22 mouse cellular contexts compared by ENCODE assay signal in genomic region chr15:84538974-84539588, GRCm38 (mm10). TPM values are rescaled to one million over a fixed set of nuclear protein-coding genes. Genes with fewer than 3 reads are reported as not detected.
DNase-seq lines count a peak whose midpoint lies in the region; ATAC-seq and TF ChIP-seq lines count a peak whose summit lies in the region.
"Had no signal": no experiment of that assay in that cellular context is flagged by ENCODE, and none has a peak within 500 bp of the region (broad histone marks: within the 10 kb centered on the region; RNA-seq: fewer than 3 reads in every experiment).

No protein-coding gene starts in this region.

- no peak overlapping the region for H3K4me3 ChIP-seq in lung, embryonic 14.5 days (ENCODE audit: low read depth, low read length)
- no peak overlapping the region for H3K4me3 ChIP-seq in stomach, embryonic 14.5 days (ENCODE audit: low read depth, low read length)
- H3K4me3 ChIP-seq: forebrain, embryonic 15.5 days; heart, adult 2 months; megakaryocyte, embryonic 14.5 days had no signal

- no peaks in the 10 kb centered on the region for H3K4me1 ChIP-seq in lung, embryonic 14.5 days (ENCODE audit: insufficient read depth)
- H3K4me1 ChIP-seq in stomach, embryonic 14.5 days (ENCODE audit: control insufficient read depth, insufficient read depth, low read length), result no peaks in the 10 kb centered on the region
- H3K4me1 ChIP-seq: forebrain, embryonic 15.5 days; megakaryocyte, embryonic 14.5 days had no signal

- WGBS in lung, embryonic 14.5 days, result 55% methylated on average over 15 of the region's 15 CpGs
- 58% methylated on average over 15 of the region's 15 CpGs for WGBS in stomach, embryonic 14.5 days

- H3K4me2 ChIP-seq in lung, embryonic 14.5 days, result peak overlapping the region; percentile 10; the same call in 1 of the 2 replicates
- no peak overlapping the region for H3K4me2 ChIP-seq in stomach, embryonic 14.5 days (replicated peaks; ENCODE audit: low read depth, low read length)
- H3K4me2 ChIP-seq: forebrain, embryonic 15.5 days; hindbrain, embryonic 14.5 days; liver, embryonic 11.5 days had no signal

- peak; percentile 66 for ATAC-seq in lung, embryonic 14.5 days (ENCODE audit: insufficient read depth)
- peak; percentile 90 for ATAC-seq in stomach, embryonic 14.5 days (ENCODE audit: insufficient number of reproducible peaks, insufficient read depth, low FRiP score, low read depth)
- ATAC-seq in inflammation-experienced regulatory T-cells, adult 6 months, result no peak
- ATAC-seq: forebrain, embryonic 15.5 days had no signal

- peak; percentile 54 for DNase-seq in lung, embryonic 14.5 days
- DNase-seq in lung, postnatal 36 days, result no peak
- peak; percentile 19 for DNase-seq in urinary bladder, postnatal 25 days (ENCODE audit: low spot score)
- no peak for DNase-seq in urinary bladder, adult 2 months (ENCODE audit: low spot score)
- DNase-seq in adrenal gland, postnatal 25 days, result no peak
- DNase-seq: adrenal gland, adult 2 months; cerebellum, adult 9-11 months; gastrocnemius, postnatal 25 days; heart, adult 2 months; heart, postnatal 36 days; kidney, adult 2 months; kidney, postnatal 36 days; left cerebral cortex, postnatal 4 days; lung, adult 18-20 months; right cerebral cortex, postnatal 25 days; thymus, postnatal 36 days had no signal

- H3K9me3 ChIP-seq in lung, embryonic 14.5 days (ENCODE audit: low read depth, low read length), result 0 out of 2 replicates have a peak, but pooled peaks cover 5% of the 10 kb centered on the region
- no peaks in the 10 kb centered on the region for H3K9me3 ChIP-seq in stomach, embryonic 14.5 days (ENCODE audit: control insufficient read depth, low read depth, low read length)
- H3K9me3 ChIP-seq: forebrain, embryonic 15.5 days had no signal

- no peak overlapping the region for H3K9ac ChIP-seq in lung, embryonic 14.5 days
- H3K9ac ChIP-seq in stomach, embryonic 14.5 days (replicated peaks; ENCODE audit: low read depth, low read length), result no peak overlapping the region
- H3K9ac ChIP-seq: forebrain, embryonic 15.5 days; hindbrain, embryonic 14.5 days had no signal

- no peaks in the 10 kb centered on the region for H3K27me3 ChIP-seq in lung, embryonic 14.5 days (ENCODE audit: insufficient read depth, low read length)
- H3K27me3 ChIP-seq in stomach, embryonic 14.5 days (ENCODE audit: control insufficient read depth, insufficient read depth, low read length), result no peaks in the 10 kb centered on the region
- H3K27me3 ChIP-seq: forebrain, embryonic 15.5 days had no signal

- TF ChIP-seq CTCF in lung, embryonic 14.5 days (IDR thresholded peaks at IDR 0.05; ENCODE audit: low read depth), result no peak

- H3K36me3 ChIP-seq in lung, embryonic 14.5 days (ENCODE audit: insufficient read depth), result no peaks in the 10 kb centered on the region
- no peaks in the 10 kb centered on the region for H3K36me3 ChIP-seq in stomach, embryonic 14.5 days (ENCODE audit: control insufficient read depth, insufficient read depth, low read length)
- H3K36me3 ChIP-seq: forebrain, embryonic 15.5 days had no signal

- H3K27ac ChIP-seq in lung, embryonic 14.5 days (ENCODE audit: low read depth), result peak overlapping the region; percentile 36; the same call in 1 of the 2 replicates
- H3K27ac ChIP-seq in stomach, embryonic 14.5 days (ENCODE audit: low read length), result no peak overlapping the region
- H3K27ac ChIP-seq: forebrain, embryonic 15.5 days; heart, adult 2 months; hindbrain, embryonic 14.5 days had no signal

RNA-seq across cellular contexts. Expression of gene Rtl6, which starts 18.5 kb away (rescaled TPM):
- 8.6 and 8.7 TPM in 2 replicates for polyA plus RNA-seq in lung, embryonic 14.5 days (2014; fragmentation: Nextera tagmentation; extraction: Ambion mirVana)
- 7.4 and 11.5 TPM in 2 replicates for polyA plus RNA-seq in urinary bladder, adult 2 months (2012; rRNA removed)
- 8.4 and 8.6 TPM in 2 replicates for polyA plus RNA-seq in stomach, embryonic 14.5 days (2014; fragmentation: Nextera tagmentation; extraction: Ambion mirVana)
- 6.6 and 9.3 TPM in 2 replicates for total RNA-seq in adrenal gland, postnatal 25 days (2021)
- 1 to 10 TPM; 1.3 to 2.0 (median 1.8) TPM for polyA plus RNA-seq in inflammation-experienced regulatory T-cells, adult 6 months (2017; shearing (Covaris generic))

Comparison
In these comparisons a context has a peak if more than half of its experiments do, and no peak if none do; other contexts are left out.
1. DNase-seq: peak in lung, embryonic 14.5 days (single experiment) and urinary bladder, postnatal 25 days (single experiment); none in lung, postnatal 36 days (single experiment), urinary bladder, adult 2 months (single experiment) and adrenal gland, postnatal 25 days (single experiment).